Mouse (Mus musculus): ENCODE data around the gene Hip1r.

Gene Hip1r

DNA sequence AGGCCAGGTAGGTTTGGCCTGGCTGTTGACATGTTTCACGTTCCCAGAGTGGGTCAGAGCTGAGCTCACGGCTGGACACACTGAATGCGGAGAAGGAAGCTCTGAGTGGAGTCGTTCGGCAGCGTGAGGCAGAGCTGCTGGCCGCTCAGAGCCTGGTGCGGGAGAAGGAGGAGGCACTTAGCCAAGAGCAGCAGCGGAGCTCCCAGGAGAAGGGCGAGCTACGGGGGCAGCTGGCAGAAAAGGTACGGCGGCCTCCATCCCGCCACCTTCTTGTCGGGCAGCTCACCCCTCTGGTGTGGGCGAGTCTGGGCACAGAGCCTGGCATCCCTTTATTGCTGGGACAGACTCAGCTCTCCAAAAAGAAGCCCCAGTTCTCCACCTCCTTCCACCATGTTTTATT, 24.4 kb downstream of the Hip1r start:
- no peak for DNase-seq

DNA sequence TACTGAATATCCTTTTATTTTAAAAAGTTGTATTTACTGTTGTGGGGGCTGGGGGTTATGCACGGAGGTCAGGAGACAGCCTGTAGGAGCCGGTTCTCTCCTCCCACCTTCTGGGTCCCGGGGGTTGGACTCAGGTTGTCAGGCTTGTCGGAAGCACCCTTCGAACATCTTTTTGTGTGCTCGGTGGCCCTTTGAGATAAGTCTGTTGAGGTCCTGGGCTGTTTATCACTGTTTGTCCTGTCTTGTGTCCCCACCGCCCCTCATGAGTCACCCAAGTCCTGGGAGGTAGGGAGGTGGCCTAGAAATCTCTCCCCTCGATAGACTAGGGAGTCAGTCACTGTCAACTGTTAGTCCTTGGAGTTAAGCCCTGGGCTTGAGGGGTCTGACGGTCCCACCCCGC, 24.9 kb downstream of the Hip1r start:
- DNase-seq, result no peak

GRCm38 (mm10) chr5:124000824-124001223, 27.4 kb downstream of the Hip1r start:
- DNase-seq, result peak; percentile 82 to 85

- DNase-seq, result no peak
Observed at GRCm38 (mm10) chr5:124001274-124001673, 27.8 kb downstream of the Hip1r start.

DNA sequence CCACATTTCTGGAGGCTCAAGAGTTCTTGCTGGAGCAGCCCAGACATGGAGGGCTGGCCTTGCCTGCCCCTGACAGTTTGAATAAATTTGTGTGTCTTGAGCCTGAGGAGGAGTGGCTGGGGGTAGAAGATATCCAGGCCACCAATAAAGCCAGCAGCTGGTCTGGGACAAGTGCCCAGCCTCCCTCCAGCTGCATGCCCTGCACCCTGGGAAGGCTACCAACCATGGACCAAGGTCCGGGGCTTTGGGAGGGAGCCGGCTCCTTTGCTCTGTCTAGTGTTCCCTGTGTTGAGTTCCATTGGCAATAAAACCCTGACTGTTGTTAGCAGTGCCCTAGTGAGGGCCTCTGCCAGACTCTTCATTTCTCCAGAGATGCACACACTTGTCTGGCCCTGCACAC, 29.4 kb downstream of the Hip1r start:
- no peak for DNase-seq

GRCm38 (mm10) chr5:124003375-124003774, 29.9 kb downstream of the Hip1r start:
- no peak for DNase-seq

DNA sequence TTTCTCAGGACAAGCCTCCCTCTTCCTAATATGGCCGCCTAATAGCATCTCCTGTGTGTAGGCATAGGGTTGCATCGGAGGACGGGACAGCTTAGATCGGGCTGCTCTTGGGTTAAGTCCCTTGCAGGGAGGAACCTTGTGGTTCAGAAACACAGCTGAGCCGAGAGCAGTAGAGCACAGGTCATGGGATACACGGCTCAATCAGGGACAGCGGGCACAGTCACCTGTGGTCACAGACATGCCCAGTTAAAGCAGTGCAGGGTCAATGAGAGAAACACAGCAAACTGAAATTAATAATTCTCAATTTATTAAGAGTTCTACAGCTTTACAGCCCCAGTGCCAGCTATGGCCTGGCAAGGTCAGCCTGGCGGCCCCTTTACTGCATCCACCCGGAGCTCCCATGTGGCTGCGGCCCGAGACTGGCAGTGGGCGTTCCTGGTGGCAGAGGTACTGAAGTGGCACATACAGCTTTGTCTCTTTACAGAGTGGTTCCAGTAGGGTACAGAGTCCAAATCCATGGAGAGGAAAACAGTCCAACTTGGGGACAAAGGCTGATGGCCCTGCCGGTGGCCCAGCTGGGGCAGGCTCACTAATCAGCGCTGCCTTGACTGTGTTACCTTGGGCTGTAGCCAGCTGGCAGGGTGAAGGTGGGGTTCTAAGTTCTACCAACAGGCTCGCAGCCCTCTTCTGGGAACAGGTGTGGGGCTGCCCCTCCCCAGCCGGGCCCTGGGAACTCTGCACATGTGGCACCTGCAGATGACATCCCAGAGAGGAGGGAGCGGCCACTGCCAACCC, 31.1 kb downstream of the Hip1r start:
- no peak for DNase-seq

GRCm38 (mm10) chr5:124005151-124005500, 31.7 kb downstream of the Hip1r start:
- no peak for DNase-seq

DNA sequence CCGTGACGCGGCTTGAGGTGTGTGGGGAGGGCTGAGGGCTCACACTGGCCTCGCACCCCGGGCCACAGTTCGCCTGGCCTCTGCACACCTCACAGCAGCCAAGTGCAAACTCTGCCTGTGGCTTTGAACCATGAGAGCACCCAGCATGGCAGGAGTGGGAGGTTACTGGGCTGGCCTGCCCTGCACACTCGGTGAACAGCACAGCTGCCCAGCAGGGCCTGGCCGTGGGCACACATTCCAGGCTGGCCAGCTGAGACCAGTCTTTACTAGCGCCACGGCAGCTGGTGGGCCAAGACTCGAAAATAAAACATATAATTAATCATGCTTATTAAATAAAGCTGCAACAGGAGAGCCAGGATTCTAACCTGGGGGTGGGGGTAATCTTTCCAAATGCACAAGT, 32.2 kb downstream of the Hip1r start:
- DNase-seq, result no peak

DNA sequence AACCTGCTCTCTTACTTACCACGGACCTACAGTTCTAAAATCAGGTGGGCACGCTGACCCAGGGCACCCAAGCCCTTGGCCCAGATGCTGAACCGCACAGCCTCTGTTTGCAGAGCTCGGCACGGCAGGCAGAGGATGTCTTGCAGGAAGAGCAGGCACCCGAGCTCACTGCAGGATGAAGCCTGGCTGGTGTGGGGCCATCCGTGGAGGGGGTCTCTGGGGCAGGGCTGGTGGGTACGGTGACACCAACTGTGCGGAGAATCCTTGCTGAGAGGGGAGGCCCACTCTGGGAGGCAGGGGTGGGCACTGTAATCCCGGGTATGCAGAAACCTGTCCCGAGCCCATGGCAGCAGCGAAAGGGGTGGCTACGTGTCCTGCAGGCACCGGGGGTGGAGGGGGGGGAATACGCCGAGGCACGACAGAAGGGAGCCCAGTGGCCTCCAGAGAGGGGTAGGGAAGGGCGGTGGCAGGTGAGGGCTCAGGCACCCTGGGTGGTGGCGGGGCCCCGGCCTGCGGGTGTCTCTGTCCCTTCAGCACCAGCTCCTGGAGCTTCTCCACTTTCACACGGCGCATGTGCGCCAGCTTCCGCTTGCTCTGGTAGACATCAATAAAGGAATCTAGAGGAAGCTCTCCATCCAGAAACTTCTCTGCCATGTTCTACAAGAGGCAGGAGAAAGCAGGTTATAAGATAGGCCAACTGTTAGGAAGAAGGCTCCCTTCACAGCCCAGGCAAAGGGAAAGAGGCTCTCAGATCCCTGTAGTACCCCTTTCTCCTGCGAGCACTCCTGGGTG, 32.9 kb downstream of the Hip1r start:
- DNase-seq, result no peak

DNA sequence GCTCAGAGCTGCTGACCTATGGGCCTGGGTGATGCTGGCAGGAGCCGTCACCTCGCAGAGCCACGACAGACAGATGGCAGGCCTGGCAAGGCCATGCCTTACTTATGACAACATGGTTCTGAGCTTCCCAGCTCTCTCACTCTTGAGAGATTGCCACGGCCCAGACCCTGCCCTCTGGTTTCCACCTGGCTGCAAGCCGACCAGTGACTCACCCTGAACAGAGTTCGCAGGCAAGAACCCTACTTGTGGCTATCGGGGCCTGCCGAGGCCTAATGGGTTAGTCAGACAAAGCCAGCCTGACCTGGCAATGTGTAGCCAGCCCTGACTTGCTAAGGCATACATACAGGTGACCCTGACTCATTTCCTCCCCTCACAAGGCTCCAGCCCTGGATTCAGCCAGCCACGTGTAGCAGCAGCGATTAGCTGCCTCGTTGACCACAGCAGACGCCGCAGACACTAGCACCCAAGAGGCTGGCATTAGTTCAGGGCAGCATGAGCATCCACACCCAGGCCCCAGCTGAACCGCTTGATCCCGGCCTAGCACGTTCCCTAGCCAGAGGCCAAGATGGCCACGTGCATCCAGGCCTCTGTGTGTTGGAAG, 33.6 kb downstream of the Hip1r start:
- DNase-seq, result peak; percentile 72 to 75

DNA sequence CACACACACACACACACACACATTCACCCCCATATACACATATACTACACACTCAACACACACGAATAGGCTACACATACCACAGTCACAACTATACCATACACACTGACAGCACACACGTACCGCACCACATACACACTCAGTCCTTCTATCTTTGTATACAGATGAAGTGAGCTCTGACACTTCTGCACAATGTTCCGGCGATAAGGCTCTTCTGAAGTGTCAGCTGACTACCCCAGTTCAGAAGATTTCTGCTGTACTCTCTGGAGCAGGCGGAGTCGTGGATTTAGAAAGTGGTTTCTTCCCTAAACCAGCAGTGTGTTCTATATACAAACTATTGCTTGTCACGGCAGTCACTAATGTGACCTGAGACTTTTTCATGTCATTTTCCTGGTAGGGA, 36.6 kb downstream of the Hip1r start:
- DNase-seq, result no peak

DNA sequence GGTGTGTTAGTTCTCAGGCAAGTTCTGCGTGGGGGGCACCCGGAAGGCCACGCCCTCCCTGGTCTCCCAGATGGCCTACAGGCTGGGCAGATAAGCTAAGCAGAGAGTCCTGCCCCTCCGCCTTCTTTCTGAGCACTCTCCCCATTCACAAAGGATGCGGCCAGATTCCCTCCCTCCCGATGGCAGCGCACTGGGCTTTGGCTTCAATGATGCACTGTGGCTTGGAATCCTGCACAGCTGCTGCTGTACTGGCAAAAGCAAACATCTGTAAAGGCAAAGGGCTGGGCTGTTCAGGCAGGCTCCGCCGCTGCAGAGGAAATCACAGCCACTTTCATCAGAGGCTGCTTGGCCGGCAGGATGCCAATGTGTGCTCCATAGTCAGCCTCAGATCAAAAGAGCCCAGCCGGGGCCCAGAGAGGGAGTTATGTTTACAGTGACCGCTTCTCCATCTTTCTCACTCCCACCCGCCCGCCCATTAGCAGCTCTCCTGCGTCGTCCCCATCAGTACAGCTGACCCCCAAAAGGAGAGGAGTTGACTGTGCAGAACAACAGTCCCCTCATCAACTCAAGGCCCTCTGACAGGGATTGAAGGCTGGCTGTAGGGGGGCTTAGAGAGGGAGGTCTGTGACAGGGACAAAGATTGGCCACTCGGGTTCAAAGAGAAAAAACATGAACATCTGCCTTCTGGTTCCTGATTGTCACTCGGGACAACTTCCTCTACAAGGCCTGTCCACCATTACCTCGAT, 37.7 kb downstream of the Hip1r start:
- peak; percentile 67 to 76 for DNase-seq

- no peak for DNase-seq
Observed at GRCm38 (mm10) chr5:124011927-124012326, 38.5 kb downstream of the Hip1r start.

DNA sequence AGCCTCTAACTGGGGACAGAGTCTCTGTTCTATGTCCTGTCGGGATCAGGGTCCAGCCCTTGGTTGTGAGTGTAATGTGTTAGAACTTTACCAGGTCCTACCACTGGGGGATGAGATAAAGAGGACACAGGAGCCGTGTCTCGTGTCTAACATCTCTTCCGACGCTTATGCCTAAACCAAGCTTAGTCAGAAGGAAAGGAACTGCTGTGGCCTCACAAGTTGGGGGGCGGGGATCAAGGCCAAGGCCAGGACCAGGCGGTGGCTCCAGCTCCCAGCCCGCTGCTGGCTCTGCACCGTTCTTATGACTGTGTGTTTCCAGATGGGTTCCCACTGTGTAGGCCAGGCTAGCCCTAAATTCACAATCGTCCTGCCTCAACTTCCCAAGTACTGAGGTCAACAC, 39.5 kb downstream of the Hip1r start:
- DNase-seq, result no peak

GRCm38 (mm10) chr5:124013747-124014146, 40.3 kb downstream of the Hip1r start:
- no peak for DNase-seq

DNA sequence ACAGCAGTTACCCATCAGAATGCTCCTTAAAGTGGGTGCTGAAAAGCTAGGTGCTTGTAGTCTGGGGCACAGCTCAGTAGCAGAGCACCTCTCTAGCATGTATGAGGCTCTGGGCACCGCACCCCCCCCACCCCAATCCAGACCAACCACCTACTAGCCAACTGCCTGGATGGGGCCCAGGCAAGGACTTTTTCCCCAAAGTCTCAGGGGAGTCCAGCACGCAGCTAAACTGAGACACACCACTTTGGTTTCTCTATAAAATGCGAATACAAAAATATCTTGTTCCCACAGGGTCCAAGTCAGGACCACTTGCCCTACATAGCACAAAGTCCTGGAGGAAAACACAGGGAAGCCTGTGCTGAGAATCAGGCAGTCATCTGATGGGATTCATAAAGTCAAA, 40.8 kb downstream of the Hip1r start:
- DNase-seq, result no peak

GRCm38 (mm10) chr5:124014791-124015251, 41.4 kb downstream of the Hip1r start:
- DNase-seq, result no peak

DNA sequence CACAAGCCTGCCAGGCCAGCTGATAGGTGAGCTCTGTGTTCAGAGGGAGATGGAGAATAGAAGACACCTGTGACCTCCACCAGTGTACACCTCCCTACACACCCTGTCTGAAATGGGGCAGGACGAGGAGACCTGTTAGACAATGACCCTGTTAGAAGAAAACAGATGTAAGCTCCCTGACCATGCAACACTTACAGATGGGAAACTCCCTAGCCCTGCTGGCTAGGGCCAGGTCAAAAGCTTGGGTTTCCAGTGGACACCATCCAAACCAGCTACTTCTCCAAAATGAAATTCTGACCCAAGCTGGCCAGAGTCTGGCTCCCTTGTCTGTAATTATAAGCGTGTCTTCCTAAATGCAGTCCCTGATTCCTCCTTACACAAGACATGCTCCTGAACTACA, 42.3 kb downstream of the Hip1r start:
- DNase-seq, result no peak

- DNase-seq, result peak; percentile 63 to 83
Observed at GRCm38 (mm10) chr5:124016291-124016821, 42.9 kb downstream of the Hip1r start.

DNA sequence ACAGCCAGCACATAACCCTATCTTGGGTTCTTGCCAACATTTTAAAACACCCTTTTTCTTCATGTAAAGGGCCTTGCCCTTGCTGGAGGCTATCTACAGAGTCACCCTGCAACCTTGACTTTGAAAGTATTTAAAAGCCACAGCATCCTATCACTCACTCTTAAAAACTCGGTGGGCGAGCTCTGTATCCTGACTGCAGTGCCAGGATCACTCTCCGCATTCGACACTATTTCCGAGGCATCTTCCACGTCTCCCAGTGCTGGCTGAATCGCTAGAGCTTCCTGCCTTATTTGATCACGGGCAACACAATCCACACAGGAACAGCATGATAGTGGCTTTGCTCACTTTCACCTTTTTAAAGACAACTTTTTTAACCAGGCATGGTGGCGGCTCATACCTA, 44.5 kb downstream of the Hip1r start:
- no peak for DNase-seq

GRCm38 (mm10) chr5:124018651-124019050, 45.2 kb downstream of the Hip1r start:
- no peak for DNase-seq
